Comparison of ENCODE assay signal across 18 mouse cellular contexts in genomic region chr16:74084188-74084587, GRCm38 (mm10).
DNase-seq lines count a peak whose midpoint lies in the region; TF ChIP-seq lines count a peak whose summit lies in the region.
"Had no signal": no experiment of that assay in that cellular context is flagged by ENCODE, and none has a peak within 500 bp of the region (broad histone marks: within the 10 kb centered on the region; RNA-seq: fewer than 3 reads in every experiment).

No protein-coding gene starts in this region.

- no peaks in the 10 kb centered on the region for H3K27me3 ChIP-seq in CH12.LX (replicated peaks)
- H3K27me3 ChIP-seq: Patski had no signal

- TF ChIP-seq CTCF in CH12.LX (conservative IDR thresholded peaks at IDR 0.05 in 1 of 2, IDR thresholded peaks at IDR 0.05 in 1 of 2; ENCODE audit: low read depth in 2 of 2, low read length in 2 of 2): no peak

- no peak overlapping the region for H3K27ac ChIP-seq in CH12.LX (ENCODE audit: insufficient read depth, low read depth)
- no peak overlapping the region for H3K27ac ChIP-seq in ES-E14 (ENCODE audit: insufficient read depth, low read depth, low read length, poor library complexity, severe bottlenecking)

- intact Hi-C loops in left cerebral cortex, postnatal 10 days (cut with DNase I): no loop called here

- in situ Hi-C loops in CH12.LX (cut with MboI; ENCODE audit: low pct_ligation_motif_present, low pct_unique_long_range_greater_than_20kb, low sequenced_read_pairs) (no loop called here), ES-E14 (cut with MboI; ENCODE audit: low sequenced_read_pairs in 2 of 2, unreplicated experiment in 2 of 2) (no loop called here)

- dilution Hi-C loops in CH12.LX (cut with MboI; ENCODE audit: extremely low pct_ligation_motif_present, extremely low pct_unique_long_range_greater_than_20kb, low sequenced_read_pairs): no loop called here

- TF ChIP-seq RAD21 in CH12.LX (IDR thresholded peaks at IDR 0.05; ENCODE audit: low read depth, low read length): no peak

- H3K36me3 ChIP-seq in CH12.LX (replicated peaks in 1 of 2; ENCODE audit: control insufficient read depth in 1 of 2, insufficient read depth in 1 of 2, low read length in 1 of 2) (no peaks in the 10 kb centered on the region), ES-E14 (ENCODE audit: control insufficient read depth, insufficient read depth, low read length, poor library complexity, severe bottlenecking) (no peaks in the 10 kb centered on the region)
- H3K36me3 ChIP-seq: G1E had no signal

- DNase-seq in CH12.LX (ENCODE audit: extremely low read depth) (no peak), ES-E14 (ENCODE audit: low read depth, low spot score) (no peak)
- no peak for DNase-seq in left cerebral cortex, postnatal 10 days (ENCODE audit: extremely low spot score in 1 of 2, low spot score in 2 of 2)
- DNase-seq in heart, adult 11 months: no peak
- DNase-seq: adrenal gland, adult 2 months; adrenal gland, adult 8-10 months; adrenal gland, postnatal 10 days; adrenal gland, postnatal 14 days; adrenal gland, postnatal 25 days; adrenal gland, postnatal 36 days; B cell, adult 2 months; cerebellum, adult 11 months; cerebellum, adult 11-12 months; cerebellum, adult 18-20 months; cerebellum, adult 2 months; cerebellum, adult 8-10 months had no signal

- no peak overlapping the region for H3K9ac ChIP-seq in CH12.LX (ENCODE audit: insufficient read depth, low read depth)
- no peak overlapping the region for H3K9ac ChIP-seq in ES-E14 (ENCODE audit: insufficient read depth, low read depth, low read length, poor library complexity, severe bottlenecking)

- H3K4me2 ChIP-seq in CH12.LX (ENCODE audit: insufficient read depth, low read depth, poor library complexity, severe bottlenecking): no peak overlapping the region

- H3K9me3 ChIP-seq in CH12.LX (replicated peaks; ENCODE audit: low read length) (peaks cover 50% of the 10 kb centered on the region), ES-E14 (ENCODE audit: control insufficient read depth, insufficient read depth, low read depth, low read length) (no peaks in the 10 kb centered on the region)
- H3K9me3 ChIP-seq: G1E had no signal

- H3K4me3 ChIP-seq in CH12.LX (replicated peaks in 1 of 3; ENCODE audit: low read depth in 2 of 3, low read length in 2 of 3, poor library complexity in 1 of 3) (no peak overlapping the region), ES-E14 (ENCODE audit: insufficient read depth in 1 of 2, low read depth in 1 of 2, low read length in 2 of 2, poor library complexity in 1 of 2, severe bottlenecking in 1 of 2) (no peak overlapping the region)

- no peaks in the 10 kb centered on the region for H3K79me2 ChIP-seq in CH12.LX (replicated peaks; ENCODE audit: control insufficient read depth, extremely low read depth, insufficient read depth, poor library complexity, severe bottlenecking)

- no peak for TF ChIP-seq POLR2A in CH12.LX (IDR thresholded peaks at IDR 0.05; ENCODE audit: low read depth, low read length)

- no peak for TF ChIP-seq EP300 in CH12.LX (IDR thresholded peaks at IDR 0.05; ENCODE audit: low read length)

- H3K4me1 ChIP-seq in CH12.LX (ENCODE audit: control insufficient read depth in 1 of 2, insufficient read depth in 2 of 2) (no peaks in the 10 kb centered on the region), ES-E14 (ENCODE audit: control insufficient read depth in 2 of 2, insufficient read depth in 2 of 2, low read length in 2 of 2, poor library complexity in 1 of 2) (no peaks in the 10 kb centered on the region)

TF ChIP-seq in CH12.LX, 34 proteins besides CTCF, POLR2A, EP300 and RAD21:
- TF ChIP-seq ETS1 (conservative IDR thresholded peaks at IDR 0.05; ENCODE audit: low read depth, low read length): no peak
- TF ChIP-seq JUN (IDR thresholded peaks at IDR 0.05; ENCODE audit: insufficient read depth, low read depth, low read length): no peak
- no peak for TF ChIP-seq MEF2A (IDR thresholded peaks at IDR 0.05; ENCODE audit: borderline replicate concordance, low read depth, low read length)
- TF ChIP-seq MAFK (IDR thresholded peaks at IDR 0.05; ENCODE audit: insufficient replicate concordance, low read length): peak; percentile 79
- TF ChIP-seq ZNF384 (IDR thresholded peaks at IDR 0.05; ENCODE audit: low read depth, low read length): no peak

TF ChIP-seq in ES-E14, 5 proteins besides CTCF, POLR2A, EP300 and RAD21:
- TF ChIP-seq CHD2 (IDR thresholded peaks at IDR 0.05; ENCODE audit: low read depth, low read length): no peak
- peak; percentile 90 for TF ChIP-seq MAFK (IDR thresholded peaks at IDR 0.05; ENCODE audit: insufficient read depth, low read depth, low read length)
- TF ChIP-seq HCFC1 (IDR thresholded peaks at IDR 0.05; ENCODE audit: borderline replicate concordance, insufficient read depth, low read length): no peak
- no peak for TF ChIP-seq ZNF384 (IDR thresholded peaks at IDR 0.05; ENCODE audit: low read depth, low read length)
